Comparison of ENCODE assay signal across 8 mouse cellular contexts in the genomic region with DNA sequence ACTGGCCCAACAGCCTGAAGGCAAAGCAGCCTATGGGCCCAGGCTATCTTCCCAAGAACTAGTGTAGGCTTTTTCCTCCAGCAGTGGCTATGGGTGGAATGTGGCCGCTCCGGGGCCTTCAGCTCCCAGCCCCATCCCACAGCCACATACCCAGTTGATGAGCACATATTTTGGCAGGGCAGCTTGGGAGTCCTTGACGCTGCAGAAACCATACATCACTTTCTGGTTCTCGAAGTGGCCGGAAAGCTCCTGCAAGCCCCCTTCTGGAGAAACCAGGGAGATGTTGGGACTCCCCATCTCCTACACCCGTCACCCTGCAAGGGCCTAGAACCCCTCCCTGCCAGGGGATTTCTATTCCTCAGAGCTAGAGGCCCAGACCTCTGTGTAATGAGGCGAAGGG. TPM values are rescaled to one million over a fixed set of nuclear protein-coding genes. Genes with fewer than 3 reads are reported as not detected.
DNase-seq lines count a peak whose midpoint lies in the region; ATAC-seq and TF ChIP-seq lines count a peak whose summit lies in the region.

No protein-coding gene starts in this region.

- peaks cover 64% of the 10 kb centered on the region for H3K27me3 ChIP-seq in heart, embryonic 15.5 days
- peaks cover 11% of the 10 kb centered on the region for H3K27me3 ChIP-seq in spleen, adult 2 months (ENCODE audit: control insufficient read depth, insufficient read depth, low read length)
- H3K27me3 ChIP-seq in hindbrain, embryonic 15.5 days, result no peaks in the 10 kb centered on the region
- no peaks in the 10 kb centered on the region for H3K27me3 ChIP-seq in stomach, embryonic 15.5 days (replicated peaks)
- H3K27me3 ChIP-seq in cerebellum, adult 2 months (ENCODE audit: control insufficient read depth, insufficient read depth, low read length), result no peaks in the 10 kb centered on the region

- H3K4me2 ChIP-seq in heart, embryonic 15.5 days, result no peak overlapping the region
- peak overlapping the region; percentile 79 for H3K4me2 ChIP-seq in hindbrain, embryonic 15.5 days
- H3K4me2 ChIP-seq in stomach, embryonic 15.5 days, result no peak overlapping the region; the same call in 1 of the 2 replicates

- peak overlapping the region; percentile 52 for H3K27ac ChIP-seq in heart, embryonic 15.5 days
- peak overlapping the region; percentile 31; the same call in 1 of the 2 replicates for H3K27ac ChIP-seq in spleen, adult 2 months (ENCODE audit: insufficient read depth, low read length)
- 0 out of 2 replicates have a peak overlapping the region, but pooled peaks have one; percentile 99 for H3K27ac ChIP-seq in hindbrain, embryonic 15.5 days (replicated peaks)
- H3K27ac ChIP-seq in stomach, embryonic 15.5 days, result peak overlapping the region; percentile 57; the same call in 1 of the 2 replicates
- H3K27ac ChIP-seq in cerebellum, adult 2 months (ENCODE audit: insufficient read depth, low read length), result no peak overlapping the region

- no peak for TF ChIP-seq CTCF in spleen, adult 2 months (IDR thresholded peaks at IDR 0.05; ENCODE audit: extremely low read depth, insufficient read depth, insufficient read length, insufficient replicate concordance)
- TF ChIP-seq CTCF in cerebellum, adult 2 months (IDR thresholded peaks at IDR 0.05; ENCODE audit: borderline replicate concordance, insufficient read depth, low read depth, low read length), result no peak

- no peaks in the 10 kb centered on the region for H3K9me3 ChIP-seq in heart, embryonic 15.5 days (replicated peaks)
- no peaks in the 10 kb centered on the region for H3K9me3 ChIP-seq in hindbrain, embryonic 15.5 days
- H3K9me3 ChIP-seq in stomach, embryonic 15.5 days, result no peaks in the 10 kb centered on the region

- DNase-seq in heart, adult 11 months, result no peak
- no peak for DNase-seq in spleen, adult 2 months (ENCODE audit: low read depth in 1 of 2, low spot score in 2 of 2)
- no peak for DNase-seq in spleen, adult 18-20 months
- no peak for DNase-seq in cerebellum, adult 2 months
- no peak for DNase-seq in ovary, adult 18-20 months (ENCODE audit: low spot score)

- H3K4me3 ChIP-seq in heart, embryonic 15.5 days, result no peak overlapping the region
- H3K4me3 ChIP-seq in spleen, adult 2 months (ENCODE audit: extremely low read depth, insufficient read depth, insufficient read length), result no peak overlapping the region
- peak overlapping the region; percentile 95; the same call in 1 of the 2 replicates for H3K4me3 ChIP-seq in hindbrain, embryonic 15.5 days
- no peak overlapping the region for H3K4me3 ChIP-seq in stomach, embryonic 15.5 days (replicated peaks)
- H3K4me3 ChIP-seq in cerebellum, adult 2 months (replicated peaks; ENCODE audit: insufficient read depth, low read depth, low read length), result no peak overlapping the region

- no peak overlapping the region for H3K9ac ChIP-seq in heart, embryonic 15.5 days
- no peak overlapping the region for H3K9ac ChIP-seq in hindbrain, embryonic 15.5 days
- H3K9ac ChIP-seq in stomach, embryonic 15.5 days, result no peak overlapping the region

- peaks cover 23% of the 10 kb centered on the region for H3K36me3 ChIP-seq in heart, embryonic 15.5 days
- H3K36me3 ChIP-seq in spleen, adult 2 months (ENCODE audit: control insufficient read depth, insufficient read depth, low read length), result no peaks in the 10 kb centered on the region
- peaks cover 47% of the 10 kb centered on the region for H3K36me3 ChIP-seq in hindbrain, embryonic 15.5 days
- H3K36me3 ChIP-seq in stomach, embryonic 15.5 days, result peaks cover 24% of the 10 kb centered on the region

- H3K4me1 ChIP-seq in heart, embryonic 15.5 days (replicated peaks), result peaks cover 68% of the 10 kb centered on the region
- H3K4me1 ChIP-seq in spleen, adult 2 months (ENCODE audit: control insufficient read depth, insufficient read depth, insufficient read length), result peaks cover 12% of the 10 kb centered on the region
- H3K4me1 ChIP-seq in hindbrain, embryonic 15.5 days (replicated peaks), result peaks cover 47% of the 10 kb centered on the region
- peaks cover 51% of the 10 kb centered on the region for H3K4me1 ChIP-seq in stomach, embryonic 15.5 days
- H3K4me1 ChIP-seq in cerebellum, adult 2 months (ENCODE audit: control insufficient read depth, insufficient read depth, low read length), result peaks cover 4% of the 10 kb centered on the region; the same call in 1 of the 2 replicates

- no peak for ATAC-seq in heart, embryonic 15.5 days (replicated peaks; ENCODE audit: insufficient number of reproducible peaks, insufficient read depth, low FRiP score, low read depth)
- no peak for ATAC-seq in hindbrain, embryonic 15.5 days (ENCODE audit: low FRiP score, low read depth)
- no peak for ATAC-seq in stomach, embryonic 15.5 days (ENCODE audit: insufficient read depth, low FRiP score, low read depth)

- 50% methylated on average over 7 of the region's 7 CpGs for WGBS in heart, embryonic 15.5 days
- 82% methylated on average over 7 of the region's 7 CpGs for WGBS in spleen, adult 2 months
- WGBS in hindbrain, embryonic 15.5 days, result 60% methylated on average over 7 of the region's 7 CpGs
- 59% methylated on average over 7 of the region's 7 CpGs for WGBS in stomach, embryonic 15.5 days
- WGBS in cerebellum, adult 2 months, result 89% methylated on average over 7 of the region's 7 CpGs

- TF ChIP-seq POLR2A in spleen, adult 2 months (IDR thresholded peaks at IDR 0.05; ENCODE audit: low read depth, low read length), result no peak
- no peak for TF ChIP-seq POLR2A in cerebellum, adult 2 months (IDR thresholded peaks at IDR 0.05; ENCODE audit: borderline replicate concordance, insufficient read depth, low read length)

RNA-seq across cellular contexts. Expression of gene Dbn1, which starts 5.4 kb away (rescaled TPM):
- polyA plus RNA-seq in heart, embryonic 15.5 days (2015; fragmentation: Nextera tagmentation; extraction: Ambion mirVana), result 60.1 and 77.2 TPM in 2 replicates
- polyA plus RNA-seq in spleen, adult 2 months (2012; rRNA removed), result 12.8 and 14.2 TPM in 2 replicates
- 498 and 572 TPM in 2 replicates for polyA plus RNA-seq in hindbrain, embryonic 15.5 days (2015; fragmentation: Nextera tagmentation; extraction: Ambion mirVana)
- polyA plus RNA-seq in stomach, embryonic 15.5 days (2015; fragmentation: Nextera tagmentation; extraction: Ambion mirVana), result 110 and 115 TPM in 2 replicates
- polyA plus RNA-seq in cerebellum, adult 2 months (2012; rRNA removed), result 97.4 and 108 TPM in 2 replicates

RNA-seq across cellular contexts. Expression of gene Prr7, which starts 18.5 kb away (rescaled TPM):
- 0.18 and 0.30 TPM in 2 replicates for polyA plus RNA-seq in heart, embryonic 15.5 days (2015; fragmentation: Nextera tagmentation; extraction: Ambion mirVana)
- polyA plus RNA-seq in spleen, adult 2 months (2012; rRNA removed), result 16.2 and 33.9 TPM in 2 replicates
- polyA plus RNA-seq in hindbrain, embryonic 15.5 days (2015; fragmentation: Nextera tagmentation; extraction: Ambion mirVana), result 4.6 and 5.1 TPM in 2 replicates
- 0.72 and 0.85 TPM in 2 replicates for polyA plus RNA-seq in stomach, embryonic 15.5 days (2015; fragmentation: Nextera tagmentation; extraction: Ambion mirVana)
- polyA plus RNA-seq in cerebellum, adult 2 months (2012; rRNA removed), result 10.7 and 13.0 TPM in 2 replicates

RNA-seq across cellular contexts. Expression of gene Pdlim7, which starts 30.9 kb away (rescaled TPM):
- 221 and 251 TPM in 2 replicates for polyA plus RNA-seq in heart, embryonic 15.5 days (2015; fragmentation: Nextera tagmentation; extraction: Ambion mirVana)
- 38.3 and 46.2 TPM in 2 replicates for polyA plus RNA-seq in spleen, adult 2 months (2012; rRNA removed)
- polyA plus RNA-seq in hindbrain, embryonic 15.5 days (2015; fragmentation: Nextera tagmentation; extraction: Ambion mirVana), result 158 and 171 TPM in 2 replicates
- 198 and 218 TPM in 2 replicates for polyA plus RNA-seq in stomach, embryonic 15.5 days (2015; fragmentation: Nextera tagmentation; extraction: Ambion mirVana)
- polyA plus RNA-seq in cerebellum, adult 2 months (2012; rRNA removed), result 66.8 and 67.2 TPM in 2 replicates

RNA-seq across cellular contexts. Expression of gene Grk6, which starts 37.7 kb away (rescaled TPM):
- polyA plus RNA-seq in heart, embryonic 15.5 days (2015; fragmentation: Nextera tagmentation; extraction: Ambion mirVana), result 15.5 and 24.7 TPM in 2 replicates
- polyA plus RNA-seq in spleen, adult 2 months (2012; rRNA removed), result 189 and 229 TPM in 2 replicates
- polyA plus RNA-seq in hindbrain, embryonic 15.5 days (2015; fragmentation: Nextera tagmentation; extraction: Ambion mirVana), result 38.2 and 40.7 TPM in 2 replicates
- polyA plus RNA-seq in stomach, embryonic 15.5 days (2015; fragmentation: Nextera tagmentation; extraction: Ambion mirVana), result 39.1 and 40.7 TPM in 2 replicates
- polyA plus RNA-seq in cerebellum, adult 2 months (2012; rRNA removed), result 52.7 and 53.9 TPM in 2 replicates

RNA-seq across cellular contexts. Expression of gene Dok3, which starts 46.6 kb away (rescaled TPM):
- polyA plus RNA-seq in heart, embryonic 15.5 days (2015; fragmentation: Nextera tagmentation; extraction: Ambion mirVana), result 1.3 and 3.0 TPM in 2 replicates
- polyA plus RNA-seq in spleen, adult 2 months (2012; rRNA removed), result 248 and 364 TPM in 2 replicates
- polyA plus RNA-seq in hindbrain, embryonic 15.5 days (2015; fragmentation: Nextera tagmentation; extraction: Ambion mirVana), result 5.2 and 5.3 TPM in 2 replicates
- 4.3 and 5.3 TPM in 2 replicates for polyA plus RNA-seq in stomach, embryonic 15.5 days (2015; fragmentation: Nextera tagmentation; extraction: Ambion mirVana)
- polyA plus RNA-seq in cerebellum, adult 2 months (2012; rRNA removed), result 9.3 and 9.8 TPM in 2 replicates
